Mouse (Mus musculus) cortical plate, adult 2 months (tissue): ENCODE data around the gene Myrf.

Source experiments
- CTCF ChIP-seq: fragments of 200-500 bp; IDR thresholded peaks from 2 replicates; pipeline ENCODE4 v1.5.1; 2011; ENCODE audit warnings: mild to moderate bottlenecking, control low read depth, low read length; ENCODE audit not compliant: insufficient read depth; ENCODE audit errors: extremely low read depth
- POLR2A ChIP-seq: fragments of 200-500 bp; IDR thresholded peaks from 2 replicates; pipeline ENCODE4 v1.6.1; 2011; ENCODE audit warnings: mild to moderate bottlenecking, low read length, control low read depth; ENCODE audit not compliant: insufficient read depth; ENCODE audit errors: extremely low read depth

DNA sequence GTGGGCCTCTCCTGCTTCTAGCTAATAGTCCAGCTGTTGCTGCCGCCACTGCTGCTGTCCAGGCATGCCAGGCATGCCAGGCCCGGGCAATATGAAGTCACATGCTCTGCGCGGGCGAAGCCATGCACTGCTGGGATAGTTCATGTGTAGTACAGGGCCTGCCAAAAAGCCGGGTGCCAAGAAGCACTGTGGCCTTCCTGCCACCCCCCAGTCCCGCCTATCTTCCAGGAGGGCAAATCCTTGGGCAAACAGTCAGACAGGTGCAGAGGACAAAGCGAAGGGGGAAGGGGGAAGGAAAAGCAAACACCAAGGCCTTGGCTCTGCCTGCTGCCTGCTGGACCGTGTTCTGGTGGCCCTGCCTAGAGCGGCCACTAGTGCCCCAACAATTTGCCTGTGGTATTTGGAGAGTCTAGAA is 45.9 kb upstream of the Myrf start:
- TF ChIP-seq CTCF (no peak), POLR2A (no peak)
